Mouse (Mus musculus) urinary bladder, adult 2 months (tissue): ENCODE results near the gene Ulk4. TPM values are rescaled to one million over a fixed set of nuclear protein-coding genes. Genes with fewer than 3 reads are reported as not detected.

Source experiments
- DNase-seq: peaks from one replicate; pipeline ENCODE4 v3.0.0; 2022; ENCODE audit warnings: low spot score
- polyA plus RNA-seq: library from polyadenylated mRNA; depleted of rRNA; stranded (reverse); fragments of >200 nt; gene quantifications from 2 replicates; pipeline ENCODE4 v1.2.3, GENCODE M21; 2012

Ulk4 gene
- polyA plus RNA-seq, 1 experiment, result 2.4 TPM

- DNase-seq, result no peak
These were observed 84.2 kb downstream of the Ulk4 start for GRCm38 (mm10) chr9:121192601-121193370.

- no peak for DNase-seq
These were observed 89.2 kb downstream of the Ulk4 start for GRCm38 (mm10) chr9:121187811-121188210.

GRCm38 (mm10) chr9:121185796-121186195 lies 91.2 kb downstream of the Ulk4 start:
- DNase-seq, result no peak

- no peak for DNase-seq
These were observed 100.6 kb downstream of the Ulk4 start for GRCm38 (mm10) chr9:121176350-121176749.

- DNase-seq, result no peak
These were observed 101.8 kb downstream of the Ulk4 start for GRCm38 (mm10) chr9:121175201-121175600.

GRCm38 (mm10) chr9:121172123-121172522 lies 104.9 kb downstream of the Ulk4 start:
- no peak for DNase-seq

GRCm38 (mm10) chr9:121171609-121172008 lies 105.4 kb downstream of the Ulk4 start:
- no peak for DNase-seq

GRCm38 (mm10) chr9:121164607-121165006 lies 112.4 kb downstream of the Ulk4 start:
- DNase-seq, result no peak

GRCm38 (mm10) chr9:121162789-121163188 lies 114.2 kb downstream of the Ulk4 start:
- DNase-seq, result no peak

- no peak for DNase-seq
These were observed 115.0 kb downstream of the Ulk4 start for GRCm38 (mm10) chr9:121161818-121162565.

- DNase-seq, result no peak
These were observed 120.7 kb downstream of the Ulk4 start for GRCm38 (mm10) chr9:121156253-121156831.

- DNase-seq, result no peak
These were observed 123.7 kb downstream of the Ulk4 start for GRCm38 (mm10) chr9:121153276-121153675.

- DNase-seq, result no peak
These were observed 128.4 kb downstream of the Ulk4 start for GRCm38 (mm10) chr9:121148602-121149001.

- no peak for DNase-seq
These were observed 133.8 kb downstream of the Ulk4 start for GRCm38 (mm10) chr9:121143208-121143607.

- no peak for DNase-seq
These were observed 144.4 kb downstream of the Ulk4 start for GRCm38 (mm10) chr9:121132549-121132948.

GRCm38 (mm10) chr9:121129533-121129932 lies 147.5 kb downstream of the Ulk4 start:
- DNase-seq, result no peak

- DNase-seq, result no peak
These were observed 148.1 kb downstream of the Ulk4 start for GRCm38 (mm10) chr9:121128934-121129333.

GRCm38 (mm10) chr9:121127025-121127424 lies 150.0 kb downstream of the Ulk4 start:
- DNase-seq, result no peak

- no peak for DNase-seq
These were observed 152.3 kb downstream of the Ulk4 start for GRCm38 (mm10) chr9:121124705-121125104.

- DNase-seq, result no peak
These were observed 155.0 kb downstream of the Ulk4 start for GRCm38 (mm10) chr9:121122039-121122438.

- DNase-seq, result no peak
These were observed 159.1 kb downstream of the Ulk4 start for GRCm38 (mm10) chr9:121117936-121118335.

- DNase-seq, result no peak
These were observed 164.9 kb downstream of the Ulk4 start for GRCm38 (mm10) chr9:121112131-121112530.

GRCm38 (mm10) chr9:121108110-121108509 lies 168.9 kb downstream of the Ulk4 start:
- peak; percentile 43 for DNase-seq
